Mouse (Mus musculus): ENCODE measurements around the gene Adam23. TPM values are rescaled to one million over a fixed set of nuclear protein-coding genes. Genes with fewer than 3 reads are reported as not detected.
A peak's percentile ranks its signal among the peaks of the same experiment; 100 is the strongest.

Adam23 gene
- polyA plus RNA-seq, 1 experiment from 2014 or later: 1.3 TPM

DNA sequence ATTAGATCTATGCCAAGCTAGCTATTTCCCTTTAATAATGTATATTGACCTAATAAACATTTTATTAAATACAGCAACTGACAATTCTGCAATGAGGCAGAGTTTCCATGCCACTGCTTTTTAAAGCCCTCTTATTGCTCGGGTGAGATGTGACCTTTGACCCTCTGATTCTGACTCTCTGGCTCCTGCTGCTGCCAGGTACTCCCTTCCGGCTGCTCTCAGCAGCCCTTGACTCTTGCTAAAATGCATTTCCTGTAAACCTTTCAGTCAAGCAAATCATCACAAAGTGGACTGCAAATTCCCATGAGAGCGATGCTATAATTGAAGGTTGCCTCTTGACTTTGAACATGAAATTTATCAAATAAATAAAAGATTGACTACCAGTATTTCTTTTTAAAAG lies 13.8 kb upstream of the Adam23 start:
- 40% methylated on average over 3 of the region's 3 CpGs for WGBS
- no peaks in the 10 kb centered on the region for H3K27me3 ChIP-seq (replicated peaks; ENCODE audit: control insufficient read depth, insufficient read depth, low read length)
- no peak overlapping the region for H3K4me3 ChIP-seq (ENCODE audit: low read depth, low read length)
- ATAC-seq: no peak
- no peak overlapping the region for H3K27ac ChIP-seq (ENCODE audit: low read depth, low read length)
- H3K4me1 ChIP-seq (replicated peaks; ENCODE audit: control insufficient read depth, insufficient read depth, low read length): no peaks in the 10 kb centered on the region
- no peaks in the 10 kb centered on the region for H3K36me3 ChIP-seq (ENCODE audit: control insufficient read depth, insufficient read depth)
- no peak overlapping the region for H3K9ac ChIP-seq (ENCODE audit: low read depth, low read length)
- no peak overlapping the region for H3K4me2 ChIP-seq (replicated peaks; ENCODE audit: low read depth)
- H3K9me3 ChIP-seq (ENCODE audit: control insufficient read depth): no peaks in the 10 kb centered on the region
- TF ChIP-seq CTCF (IDR thresholded peaks at IDR 0.05; ENCODE audit: low read depth): no peak

GRCm38 (mm10) chr1:63434052-63434451 lies 11.6 kb upstream of the Adam23 start:
- Histone ChIP-seq H3K27me3 (replicated peaks; ENCODE audit: control insufficient read depth, insufficient read depth, low read length) (no peaks in the 10 kb centered on the region), H3K9ac (ENCODE audit: low read depth, low read length) (no peak overlapping the region), H3K4me1 (replicated peaks; ENCODE audit: control insufficient read depth, insufficient read depth, low read length) (no peaks in the 10 kb centered on the region), H3K27ac (ENCODE audit: low read depth, low read length) (no peak overlapping the region), H3K4me3 (ENCODE audit: low read depth, low read length) (no peak overlapping the region), H3K4me2 (replicated peaks; ENCODE audit: low read depth) (no peak overlapping the region), H3K9me3 (ENCODE audit: control insufficient read depth) (no peaks in the 10 kb centered on the region), H3K36me3 (ENCODE audit: control insufficient read depth, insufficient read depth) (no peaks in the 10 kb centered on the region)
- ATAC-seq: no peak
- no peak for TF ChIP-seq CTCF (IDR thresholded peaks at IDR 0.05; ENCODE audit: low read depth)
- WGBS: 52% methylated on average over 7 of the region's 7 CpGs

DNA sequence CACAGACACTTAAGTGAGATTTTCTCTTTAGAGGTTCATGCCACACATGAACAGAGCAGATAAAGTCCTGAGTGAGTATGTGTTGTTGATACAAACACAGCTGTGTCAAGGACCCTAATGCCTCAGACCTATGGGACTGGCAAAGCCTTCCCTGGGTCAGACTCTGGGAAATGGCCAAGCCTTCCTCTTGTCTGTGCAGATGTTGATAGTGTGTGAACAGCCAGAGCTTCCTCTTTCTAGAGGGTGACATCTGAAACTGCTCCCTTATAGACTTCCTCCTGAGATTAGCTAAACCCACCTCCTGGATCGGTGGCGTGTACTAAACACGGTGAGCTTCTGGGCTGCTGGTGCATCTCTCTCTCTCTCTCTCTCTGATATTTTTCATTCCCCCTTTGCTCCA lies 8.2 kb upstream of the Adam23 start:
- no peak for TF ChIP-seq CTCF (IDR thresholded peaks at IDR 0.05; ENCODE audit: low read depth)
- Histone ChIP-seq H3K27me3 (replicated peaks; ENCODE audit: control insufficient read depth, insufficient read depth, low read length) (no peaks in the 10 kb centered on the region; the same call in 1 of the 2 replicates), H3K36me3 (ENCODE audit: control insufficient read depth, insufficient read depth) (no peaks in the 10 kb centered on the region), H3K27ac (ENCODE audit: low read depth, low read length) (no peak overlapping the region), H3K4me3 (ENCODE audit: low read depth, low read length) (no peak overlapping the region), H3K9ac (ENCODE audit: low read depth, low read length) (no peak overlapping the region), H3K4me2 (replicated peaks; ENCODE audit: low read depth) (no peak overlapping the region), H3K4me1 (replicated peaks; ENCODE audit: control insufficient read depth, insufficient read depth, low read length) (no peaks in the 10 kb centered on the region), H3K9me3 (ENCODE audit: control insufficient read depth) (no peaks in the 10 kb centered on the region)
- 31% methylated on average over 3 of the region's 3 CpGs for WGBS
- no peak for ATAC-seq

DNA sequence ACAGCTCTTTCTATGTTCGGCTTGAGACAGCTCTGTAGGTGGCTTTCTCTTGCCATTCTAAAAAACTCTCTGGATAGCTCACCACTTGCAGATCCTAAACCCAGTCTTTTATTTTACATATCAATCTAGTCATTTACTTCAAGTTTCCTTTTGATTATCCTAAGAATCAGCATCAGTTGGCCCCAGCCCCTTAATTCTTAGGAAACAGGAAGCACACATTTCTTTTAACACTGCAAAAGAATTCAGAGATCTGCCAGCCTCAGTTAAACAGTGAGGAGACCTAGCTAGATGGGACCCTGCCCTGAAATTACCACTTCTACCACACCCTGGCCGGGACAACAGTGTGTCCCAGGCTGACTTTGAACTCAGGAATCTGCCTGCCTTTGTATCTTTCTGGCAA lies 3.5 kb upstream of the Adam23 start:
- no peak overlapping the region for H3K9ac ChIP-seq (ENCODE audit: low read depth, low read length)
- no peak overlapping the region for H3K27ac ChIP-seq (ENCODE audit: low read depth, low read length)
- no peaks in the 10 kb centered on the region for H3K9me3 ChIP-seq (ENCODE audit: control insufficient read depth)
- no peak for ATAC-seq
- 54% methylated on average over 2 of the region's 2 CpGs for WGBS
- H3K36me3 ChIP-seq (ENCODE audit: control insufficient read depth, insufficient read depth): no peaks in the 10 kb centered on the region
- H3K4me3 ChIP-seq (ENCODE audit: low read depth, low read length): no peak overlapping the region
- peaks cover 25% of the 10 kb centered on the region for H3K27me3 ChIP-seq (replicated peaks; ENCODE audit: control insufficient read depth, insufficient read depth, low read length)
- no peak for TF ChIP-seq CTCF (IDR thresholded peaks at IDR 0.05; ENCODE audit: low read depth)
- H3K4me1 ChIP-seq (replicated peaks; ENCODE audit: control insufficient read depth, insufficient read depth, low read length): no peaks in the 10 kb centered on the region
- H3K4me2 ChIP-seq (replicated peaks; ENCODE audit: low read depth): no peak overlapping the region

GRCm38 (mm10) chr1:63442616-63443015 lies 3.1 kb upstream of the Adam23 start:
- Histone ChIP-seq H3K4me3 (ENCODE audit: low read depth, low read length) (no peak overlapping the region), H3K4me2 (replicated peaks; ENCODE audit: low read depth) (no peak overlapping the region), H3K27ac (ENCODE audit: low read depth, low read length) (no peak overlapping the region), H3K27me3 (replicated peaks; ENCODE audit: control insufficient read depth, insufficient read depth, low read length) (peaks cover 25% of the 10 kb centered on the region), H3K4me1 (replicated peaks; ENCODE audit: control insufficient read depth, insufficient read depth, low read length) (no peaks in the 10 kb centered on the region), H3K36me3 (ENCODE audit: control insufficient read depth, insufficient read depth) (no peaks in the 10 kb centered on the region), H3K9ac (ENCODE audit: low read depth, low read length) (no peak overlapping the region), H3K9me3 (ENCODE audit: control insufficient read depth) (no peaks in the 10 kb centered on the region)
- ATAC-seq: no peak
- no peak for TF ChIP-seq CTCF (IDR thresholded peaks at IDR 0.05; ENCODE audit: low read depth)
- 57% methylated on average over 4 of the region's 4 CpGs for WGBS

DNA sequence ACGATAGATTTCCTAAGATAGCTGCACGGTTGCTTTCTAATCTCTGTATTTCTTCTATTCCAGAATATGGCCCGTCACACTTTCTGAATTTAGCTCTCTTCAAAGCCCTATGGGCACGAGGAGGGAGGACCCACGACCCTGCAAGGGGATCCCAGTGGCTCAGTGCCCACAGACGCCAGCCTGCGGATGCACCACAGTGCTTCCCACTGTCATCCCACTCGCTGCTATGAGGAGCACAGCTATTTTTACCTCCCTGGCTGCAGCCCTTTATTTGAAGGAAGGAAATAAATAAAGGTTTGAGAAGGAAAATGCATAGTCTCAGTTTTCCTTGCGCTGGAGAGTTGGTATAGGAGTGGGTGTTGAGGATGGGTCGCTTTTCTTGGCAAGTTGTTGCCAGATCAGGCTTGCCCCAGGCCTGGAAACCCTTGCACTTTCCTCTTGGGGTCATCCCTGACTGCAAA lies 512 bp upstream of the Adam23 start:
- Histone ChIP-seq H3K4me2 (replicated peaks; ENCODE audit: low read depth) (peak overlapping the region; percentile 86), H3K9ac (ENCODE audit: low read depth, low read length) (no peak overlapping the region), H3K27ac (ENCODE audit: low read depth, low read length) (no peak overlapping the region), H3K27me3 (replicated peaks; ENCODE audit: control insufficient read depth, insufficient read depth, low read length) (peaks cover 25% of the 10 kb centered on the region), H3K4me1 (replicated peaks; ENCODE audit: control insufficient read depth, insufficient read depth, low read length) (no peaks in the 10 kb centered on the region), H3K36me3 (ENCODE audit: control insufficient read depth, insufficient read depth) (no peaks in the 10 kb centered on the region), H3K9me3 (ENCODE audit: control insufficient read depth) (no peaks in the 10 kb centered on the region), H3K4me3 (ENCODE audit: low read depth, low read length) (peak overlapping the region; percentile 49; the same call in 1 of the 2 replicates)
- TF ChIP-seq CTCF (IDR thresholded peaks at IDR 0.05; ENCODE audit: low read depth): no peak
- no peak for ATAC-seq
- WGBS: 67% methylated on average over 10 of the region's 10 CpGs

Data from intestine, postnatal 0 days (tissue).